Mouse (Mus musculus) cerebellum, adult 11-12 months (tissue): ENCODE results near the gene Ewsr1.

ENCODE experiments used
- DNase-seq: peaks from one replicate; pipeline ENCODE4 v3.0.0; 2022

The Ewsr1 gene

DNA sequence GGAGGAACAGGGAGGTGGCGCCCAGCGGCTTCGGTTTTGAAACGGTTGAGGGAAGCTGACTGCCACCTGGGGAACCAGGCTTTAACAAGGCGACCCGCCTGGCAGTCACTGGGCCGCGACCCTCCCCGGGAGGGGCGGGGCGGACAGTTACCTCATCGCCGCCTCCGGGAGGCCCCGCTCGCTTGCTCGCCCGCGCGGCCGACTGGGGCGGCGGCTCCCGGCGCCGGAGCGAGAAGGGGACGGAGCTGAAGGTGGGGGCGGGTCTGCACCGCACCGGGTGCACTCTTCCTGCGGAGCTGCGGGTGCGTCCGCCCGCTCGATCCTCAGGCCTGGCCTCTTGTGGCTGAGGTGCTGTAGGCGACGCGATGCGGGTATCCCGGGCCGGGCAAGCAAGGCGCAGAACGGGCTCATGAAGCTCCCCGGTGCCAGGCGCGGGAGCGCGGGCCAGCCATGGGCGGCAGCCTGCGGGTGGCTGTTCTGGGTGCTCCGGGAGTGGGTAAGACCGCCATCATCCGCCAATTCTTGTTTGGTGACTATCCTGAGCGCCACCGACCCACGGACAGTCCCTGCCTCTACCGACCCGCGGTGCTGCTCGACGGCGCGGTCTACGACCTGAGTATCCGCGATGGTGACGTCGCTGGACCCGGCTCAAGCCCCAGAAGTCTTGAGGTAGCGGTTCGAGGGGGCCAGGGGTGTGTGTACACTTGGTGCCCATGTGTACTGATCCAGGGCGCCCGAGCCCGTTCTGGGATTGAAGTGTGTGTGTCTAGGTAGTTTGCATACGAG, 41.0 kb downstream of the Ewsr1 start, which contains the start of gene Rasl10a:
Gene Rasl10a (plus strand): TSS at position 273 of the 786 bp plus-strand sequence.
- no peak for DNase-seq

DNA sequence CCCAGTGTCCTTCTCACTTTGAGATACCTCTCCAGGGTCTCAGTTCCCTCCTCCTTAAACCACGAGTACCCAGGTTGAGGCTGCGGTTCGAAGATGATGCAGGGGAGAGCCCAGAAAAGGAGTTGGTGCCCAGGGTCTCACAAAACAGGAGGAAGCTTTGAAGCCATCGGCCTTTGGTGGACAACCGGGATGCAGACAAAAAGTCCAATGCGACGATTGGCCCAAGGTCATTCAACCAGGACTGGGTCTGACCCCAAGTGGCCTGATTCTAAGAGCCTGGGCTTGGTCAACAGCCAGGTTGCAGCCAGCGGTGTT, 41.6 kb downstream of the Ewsr1 start:
- DNase-seq, result no peak

DNA sequence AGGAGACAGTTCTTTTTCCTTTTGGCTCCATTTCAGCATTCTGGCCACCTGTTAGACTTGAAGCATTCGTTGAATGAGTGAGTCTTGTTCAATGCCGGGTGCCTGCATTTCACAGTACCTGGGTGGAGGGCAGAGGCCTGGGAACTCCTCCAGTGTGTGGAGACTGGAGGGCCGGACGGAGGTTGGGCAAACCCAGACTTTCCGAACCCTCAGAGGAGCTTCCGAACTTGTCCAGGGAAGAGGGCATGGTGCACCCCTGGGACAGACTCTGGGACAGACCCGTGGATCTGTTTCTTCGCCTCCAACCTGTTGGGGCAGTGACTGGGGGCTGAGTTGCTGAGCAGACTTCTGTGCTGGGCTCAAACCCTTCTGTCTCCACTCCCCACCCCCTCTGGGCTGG, 42.0 kb downstream of the Ewsr1 start:
- no peak for DNase-seq

DNA sequence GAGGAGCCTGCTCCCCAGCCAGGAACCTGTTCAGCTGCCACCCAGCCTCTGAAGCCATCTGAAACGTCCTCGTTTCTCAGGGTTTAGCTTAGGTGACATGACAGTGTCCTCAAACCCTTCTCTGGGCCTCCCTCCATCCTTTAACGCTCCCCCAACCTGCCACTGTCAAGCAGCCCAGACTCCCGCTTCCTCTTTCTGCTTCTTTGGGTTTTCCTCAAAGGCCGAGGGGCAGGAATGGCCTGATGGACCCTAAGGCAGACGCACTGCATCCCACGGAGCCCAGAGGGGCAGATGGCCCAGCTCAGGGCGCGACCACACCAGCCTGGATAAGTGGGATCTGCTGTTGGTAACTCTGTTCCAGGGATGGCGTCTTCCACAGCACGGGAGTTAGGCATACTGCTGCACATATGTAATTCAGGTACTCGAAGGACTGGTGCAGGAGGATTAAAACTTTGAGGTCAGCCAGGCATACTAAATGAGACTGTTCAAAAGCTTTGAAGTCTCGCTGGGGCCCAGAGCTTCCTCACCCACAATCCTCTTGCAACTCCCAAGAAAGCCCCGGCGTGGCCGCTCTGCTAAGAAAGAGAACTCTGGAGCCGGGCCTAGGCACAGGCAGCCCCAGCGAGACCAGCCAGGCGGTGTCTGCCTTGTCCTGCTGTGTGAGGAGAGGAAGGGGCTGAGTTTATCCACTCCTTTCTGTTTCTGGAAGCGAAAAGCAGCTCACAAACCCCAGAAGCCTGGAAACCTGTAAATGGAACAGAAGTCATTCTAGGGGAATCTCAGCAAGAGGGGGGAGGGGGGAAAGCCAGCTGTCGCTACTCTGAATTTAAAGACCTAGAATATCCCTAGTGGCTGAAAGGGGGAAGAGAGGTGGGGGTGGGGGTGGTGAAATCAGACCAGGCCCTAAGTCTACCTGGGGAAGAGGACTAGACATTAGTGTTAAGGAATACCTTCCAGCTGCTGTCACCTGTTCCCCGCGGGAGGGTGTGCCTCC, 42.8 kb downstream of the Ewsr1 start:
- no peak for DNase-seq

DNA sequence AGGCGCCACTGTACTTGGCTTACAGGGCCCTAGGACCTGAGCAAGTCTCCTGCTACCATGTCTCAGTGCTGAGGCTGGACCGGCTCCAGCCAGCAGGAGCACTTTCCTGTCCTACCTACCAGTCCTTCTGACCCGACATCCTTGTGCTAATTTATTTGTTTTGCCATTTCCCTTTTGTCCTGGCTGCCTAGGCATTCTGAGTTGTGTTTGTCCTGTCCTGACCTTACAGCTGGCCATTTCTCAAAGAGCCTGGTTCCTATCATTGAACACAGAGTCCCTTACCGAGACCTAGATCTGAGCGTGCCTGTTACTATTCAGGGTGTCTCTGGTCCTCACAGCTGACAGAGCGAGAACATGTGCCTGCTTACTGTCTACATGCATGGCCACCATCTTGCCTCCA, 44.2 kb downstream of the Ewsr1 start:
- DNase-seq, result no peak

DNA sequence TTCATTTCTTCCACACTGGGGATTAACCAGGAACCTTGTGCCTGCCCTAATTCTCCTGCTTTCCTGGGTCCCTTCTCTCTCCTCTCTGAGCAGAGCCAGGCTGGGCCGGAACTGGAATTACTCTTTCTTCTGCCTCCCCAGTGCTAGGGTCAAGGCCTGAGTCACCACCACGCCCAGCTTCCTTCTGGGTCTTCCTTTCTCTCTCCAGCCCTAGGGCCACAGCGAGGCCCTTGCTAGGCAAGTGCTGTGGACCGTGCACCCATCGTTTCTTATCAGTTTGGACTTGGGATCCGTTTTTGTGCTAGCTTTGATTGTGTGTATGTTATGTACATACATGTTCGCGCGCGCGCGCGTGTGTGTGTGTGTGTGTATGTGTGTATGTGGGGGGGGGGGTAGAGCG, 44.9 kb downstream of the Ewsr1 start:
- no peak for DNase-seq

DNA sequence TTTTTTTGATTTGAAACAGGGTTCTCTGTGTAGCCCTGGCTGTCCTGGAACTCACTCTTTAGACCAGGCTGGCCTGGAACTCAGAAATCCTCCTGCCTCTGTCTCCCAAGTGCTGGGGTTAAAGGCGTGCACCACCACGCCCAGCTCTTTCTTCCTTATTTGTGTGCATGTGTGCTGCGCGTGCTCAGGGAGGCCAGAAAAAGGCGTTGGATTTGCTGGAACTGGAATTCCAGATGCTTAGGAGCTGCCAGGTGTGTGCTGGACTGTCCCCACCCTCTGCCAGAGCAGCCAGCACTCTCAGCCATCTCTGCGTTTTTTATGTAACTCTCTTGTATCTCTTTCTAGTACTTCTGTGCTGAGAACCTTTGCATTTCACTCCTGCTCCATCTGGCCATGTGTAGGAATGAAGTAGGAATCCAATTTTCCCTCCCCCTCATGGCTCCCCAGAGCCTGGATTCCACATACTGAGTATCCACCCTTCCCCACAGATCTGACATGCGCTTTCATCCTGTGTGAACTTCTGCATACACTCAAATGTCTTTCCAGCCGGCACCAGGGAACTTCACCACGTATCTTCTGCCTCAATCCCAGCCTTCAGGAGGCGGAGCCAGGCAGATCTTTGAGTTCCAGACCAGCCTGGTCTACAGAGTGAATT, 46.7 kb downstream of the Ewsr1 start:
- no peak for DNase-seq

DNA sequence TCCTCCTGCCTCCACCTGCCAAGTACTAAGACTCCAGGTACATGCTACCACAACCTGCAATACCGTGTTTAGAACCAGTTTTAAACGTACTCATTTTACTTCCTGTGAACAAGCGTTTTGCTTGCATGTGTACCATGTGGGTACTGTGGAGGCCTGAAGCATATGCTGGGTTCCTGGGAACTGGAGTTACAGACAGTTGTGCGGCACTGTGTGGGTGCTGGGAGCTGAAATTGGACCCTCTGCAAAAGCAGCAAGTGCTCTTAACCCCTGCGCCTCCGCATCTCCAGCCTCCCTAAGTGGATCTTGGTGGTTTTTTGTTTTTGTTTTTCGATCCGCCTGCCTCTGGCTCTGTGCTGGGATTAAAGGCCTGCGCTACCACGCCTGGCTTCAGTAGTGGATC, 47.4 kb downstream of the Ewsr1 start:
- no peak for DNase-seq

DNA sequence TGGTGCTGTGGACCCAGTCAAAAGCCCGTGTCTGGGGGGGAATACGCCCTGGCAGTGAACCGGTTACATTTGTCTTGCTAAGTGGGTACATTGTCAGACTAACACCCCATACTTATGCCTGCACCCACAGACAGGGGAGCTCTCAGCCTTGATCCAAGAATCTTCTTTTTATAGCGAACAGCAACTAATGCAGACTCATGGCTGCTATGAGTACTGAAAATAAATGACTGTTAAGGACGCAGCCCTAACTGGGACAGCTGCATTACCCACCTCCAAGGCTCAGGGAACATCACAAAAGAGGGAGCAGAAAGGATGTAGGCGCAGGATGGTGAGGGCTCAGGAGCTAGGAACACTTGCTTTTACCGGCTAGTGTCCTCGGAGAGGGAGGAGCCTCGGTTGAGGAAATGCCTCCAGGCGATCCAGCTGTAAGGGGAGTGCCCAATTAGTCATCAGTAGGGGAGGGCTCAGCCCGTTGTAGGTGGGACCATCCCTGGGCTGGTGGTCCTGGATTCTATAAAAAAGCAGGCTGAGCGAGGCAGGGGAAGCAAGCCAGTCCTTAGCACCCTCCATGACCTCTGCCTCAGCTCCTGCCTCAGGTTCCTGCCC, 52.6 kb downstream of the Ewsr1 start:
- DNase-seq, result no peak

DNA sequence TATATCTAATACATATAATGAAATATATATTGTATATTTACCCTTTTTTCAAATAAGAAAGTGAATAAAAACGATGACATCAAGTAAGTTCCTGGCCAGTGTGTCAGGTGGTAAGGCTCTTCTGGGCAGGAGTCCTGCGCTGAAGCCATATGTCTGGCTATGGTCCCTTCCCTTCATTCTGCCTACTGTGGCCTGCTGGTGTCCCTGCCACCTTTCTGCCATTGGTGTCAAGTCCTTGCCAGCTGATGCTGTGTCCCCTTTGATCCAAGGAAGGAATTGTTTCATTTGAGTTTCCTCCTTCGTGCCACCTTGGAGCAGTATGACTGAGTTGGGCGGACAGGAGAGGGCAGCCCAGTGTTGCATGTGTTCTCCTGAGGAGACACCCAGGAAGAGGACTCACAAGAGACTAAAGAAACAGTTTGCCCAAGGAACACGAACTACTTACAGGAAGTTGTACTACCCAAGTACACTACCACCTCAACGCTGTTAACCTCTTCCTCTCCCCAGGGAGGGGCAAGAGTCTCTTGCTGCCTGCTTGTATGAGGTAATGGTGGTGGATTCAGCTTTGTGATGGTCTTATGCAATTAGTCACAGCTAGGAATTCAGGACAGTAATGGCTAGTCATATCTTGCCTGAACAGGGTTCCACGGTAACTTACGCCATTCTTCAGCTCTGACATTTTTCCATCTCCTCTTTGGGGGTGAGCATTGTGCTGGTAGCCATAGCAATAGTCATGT, 56.3 kb downstream of the Ewsr1 start:
- peak; percentile 63 for DNase-seq

DNA sequence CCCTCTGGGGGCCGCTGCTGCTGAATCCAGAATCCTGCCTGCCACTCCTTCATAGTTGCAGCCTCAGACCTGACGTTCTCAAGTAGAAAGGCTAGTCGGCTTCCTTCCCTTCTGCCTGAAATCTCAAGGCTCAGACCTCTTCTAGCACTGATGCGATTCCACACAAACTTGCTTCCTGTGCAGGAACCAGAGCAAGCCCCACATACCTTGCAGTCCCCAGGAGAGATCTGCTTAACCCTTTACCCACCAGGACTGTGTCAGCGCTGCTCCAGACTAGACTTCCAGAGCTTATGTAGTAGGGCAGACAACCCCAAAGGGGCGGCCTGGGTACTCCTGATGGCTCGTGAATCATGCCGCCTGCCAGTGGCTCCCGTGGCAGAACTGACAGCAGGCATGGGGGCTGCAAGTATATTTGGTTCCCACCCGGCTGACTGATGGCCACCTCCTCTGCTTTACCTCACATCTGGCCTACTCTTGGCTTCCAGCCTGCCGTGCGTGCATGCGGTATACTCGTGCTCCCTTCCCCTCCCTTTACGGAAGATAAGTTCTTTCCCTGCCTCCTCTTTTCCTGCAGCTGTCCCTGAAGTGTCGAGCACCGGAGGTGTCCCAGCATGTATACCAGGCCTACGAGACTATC, 57.8 kb downstream of the Ewsr1 start:
- no peak for DNase-seq

DNA sequence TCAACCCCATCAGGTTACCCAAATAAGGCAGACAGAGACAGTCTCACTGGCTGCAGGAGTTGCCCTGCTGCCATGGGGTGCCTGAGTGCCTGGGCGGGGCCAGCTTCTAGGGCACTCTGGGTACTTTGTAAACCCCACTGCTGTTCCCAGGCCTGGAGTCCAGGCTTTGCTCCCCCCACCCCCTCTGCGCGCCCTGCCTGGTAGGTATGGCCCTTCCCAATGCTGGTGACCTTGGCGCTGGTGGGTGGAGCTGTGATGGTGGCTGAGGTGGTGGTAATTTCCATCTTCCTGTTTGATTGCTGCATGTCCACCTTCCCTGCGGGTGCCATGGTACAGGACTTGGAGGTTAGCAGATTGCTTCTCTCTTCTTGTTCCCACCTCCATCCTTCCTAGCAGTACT, 58.5 kb downstream of the Ewsr1 start:
- DNase-seq, result no peak

DNA sequence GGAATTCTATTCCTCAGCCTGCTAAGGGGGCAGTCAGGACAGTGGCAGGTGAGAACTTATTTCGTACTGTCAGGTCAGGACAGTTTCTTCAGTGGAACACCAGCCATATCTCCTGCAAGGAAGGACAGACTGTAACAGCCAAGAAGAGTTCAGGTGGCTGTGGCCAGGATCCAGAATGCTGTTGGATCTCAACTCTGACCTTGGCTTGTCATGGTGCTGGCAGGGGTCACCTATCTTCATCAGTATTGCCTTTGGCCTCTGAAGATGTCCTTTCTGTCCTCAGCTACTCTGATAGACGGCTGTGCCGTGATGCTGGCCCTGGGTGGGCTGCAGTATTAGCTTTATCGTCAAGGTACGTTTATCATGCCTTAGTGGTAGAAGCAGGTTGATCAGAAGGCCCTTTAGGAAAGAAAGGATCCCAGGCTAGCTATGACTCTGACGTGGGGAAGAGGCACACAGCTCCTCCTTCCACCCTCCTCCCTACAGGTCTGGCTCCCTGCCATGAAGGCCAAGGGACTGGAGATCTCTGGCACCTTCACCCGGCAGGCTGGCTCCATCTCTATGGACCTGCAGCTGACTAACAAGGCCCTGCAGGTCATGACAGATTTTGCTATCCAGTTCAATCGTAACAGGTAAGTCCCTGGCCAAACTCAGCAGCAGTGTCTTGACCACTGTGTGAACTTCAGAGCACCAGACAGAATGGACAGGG, 61.8 kb downstream of the Ewsr1 start:
- DNase-seq, result peak; percentile 85

DNA sequence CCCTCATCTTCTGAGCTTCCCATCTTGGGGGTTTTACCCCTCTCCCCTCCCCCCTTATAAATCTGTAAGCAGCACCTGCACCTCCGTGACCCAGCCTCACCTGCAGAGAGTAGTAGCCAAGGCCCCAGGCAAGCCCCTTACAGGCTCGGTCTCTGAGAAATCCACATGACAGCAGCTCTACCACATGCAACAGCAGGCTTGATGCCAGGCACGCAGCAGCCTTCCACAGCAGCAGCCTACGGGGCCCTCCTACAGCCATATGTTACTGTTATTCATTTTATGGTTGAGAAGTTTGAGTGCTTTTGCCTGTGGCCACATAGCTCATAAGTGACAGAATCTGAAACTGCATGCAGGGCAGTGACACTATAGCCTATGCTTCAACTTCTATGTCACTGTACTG, 63.6 kb downstream of the Ewsr1 start:
- DNase-seq, result no peak

DNA sequence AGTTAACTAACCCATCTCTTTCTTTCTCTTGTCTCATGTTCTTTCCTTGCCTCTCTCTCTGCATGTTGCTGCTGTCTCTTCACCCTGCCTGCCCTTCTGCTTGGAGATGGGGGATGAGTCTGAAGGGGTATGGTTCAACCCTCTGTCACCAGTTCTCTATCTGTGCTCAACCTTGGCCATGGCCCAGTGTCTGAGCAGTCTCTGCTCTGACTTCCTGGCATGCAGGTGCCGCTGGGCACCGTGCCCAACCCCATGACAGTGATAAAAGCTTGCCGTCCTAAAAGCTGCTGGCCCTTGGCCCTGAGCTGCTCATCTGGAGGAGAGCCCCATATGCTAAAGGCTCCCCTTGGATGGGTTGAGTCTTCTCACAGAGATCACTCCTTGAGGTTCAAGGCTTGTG, 65.9 kb downstream of the Ewsr1 start:
- peak; percentile 84 for DNase-seq

DNA sequence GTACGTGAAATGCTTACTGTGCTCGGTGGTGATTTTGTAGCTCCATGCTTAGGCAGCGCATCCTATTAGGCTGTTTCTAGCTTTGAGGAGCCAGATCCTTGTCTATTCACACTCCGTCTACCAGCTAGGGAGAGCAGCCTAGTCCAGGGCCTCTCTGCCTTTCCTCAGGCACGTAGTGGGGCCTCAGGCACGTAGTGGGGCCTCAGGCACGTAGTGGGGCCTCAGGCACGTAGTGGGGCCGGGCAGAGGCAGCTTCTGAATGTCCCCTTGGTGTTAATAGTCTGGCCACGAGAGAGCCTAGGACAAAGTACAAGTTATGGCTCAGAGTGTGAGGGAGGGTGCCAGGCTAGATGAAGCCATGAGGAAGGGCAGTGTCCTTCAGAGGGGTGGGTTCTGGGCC, 66.4 kb downstream of the Ewsr1 start:
- DNase-seq, result no peak

DNA sequence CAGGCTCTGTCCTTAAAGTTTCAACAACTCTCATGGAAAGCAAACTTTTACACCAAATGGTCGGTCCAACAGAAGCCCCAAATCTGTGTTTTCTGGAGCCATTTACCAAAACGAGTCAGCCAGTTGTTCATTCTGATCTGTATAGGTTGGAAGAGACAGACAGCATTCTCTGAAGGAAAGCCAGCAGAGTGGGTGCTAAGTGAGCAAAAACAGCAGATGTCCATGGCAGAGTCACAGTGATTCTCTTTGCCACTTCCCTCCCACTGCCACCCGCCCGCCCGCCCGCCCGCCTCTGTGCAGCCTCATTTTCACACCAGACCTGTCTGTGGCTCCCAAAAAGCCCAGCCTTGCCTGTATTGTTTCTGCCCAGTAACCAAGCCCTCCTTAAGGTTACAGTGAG, 70.8 kb downstream of the Ewsr1 start:
- no peak for DNase-seq

DNA sequence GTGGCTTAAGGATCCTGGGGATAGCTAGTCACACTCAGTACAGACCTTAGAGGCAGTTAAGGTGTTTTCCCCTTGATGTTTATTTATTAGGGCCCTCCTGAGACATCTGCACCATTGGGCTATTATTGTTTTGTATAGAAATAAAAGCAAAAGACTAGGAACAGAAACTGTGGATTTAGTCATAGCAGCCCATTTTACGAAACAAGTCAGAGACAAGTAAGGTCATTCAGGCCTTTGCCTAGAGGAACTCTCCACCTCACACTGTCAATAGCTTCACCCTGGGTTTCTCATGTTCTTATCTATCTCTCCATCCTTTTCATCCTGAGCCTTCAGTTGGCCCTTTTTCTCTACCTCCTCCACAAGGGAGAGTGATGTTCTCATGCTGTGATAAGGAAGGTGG, 74.0 kb downstream of the Ewsr1 start:
- DNase-seq, result no peak
